Mouse (Mus musculus): Measurements from ENCODE around the gene Gxylt2.

DNA sequence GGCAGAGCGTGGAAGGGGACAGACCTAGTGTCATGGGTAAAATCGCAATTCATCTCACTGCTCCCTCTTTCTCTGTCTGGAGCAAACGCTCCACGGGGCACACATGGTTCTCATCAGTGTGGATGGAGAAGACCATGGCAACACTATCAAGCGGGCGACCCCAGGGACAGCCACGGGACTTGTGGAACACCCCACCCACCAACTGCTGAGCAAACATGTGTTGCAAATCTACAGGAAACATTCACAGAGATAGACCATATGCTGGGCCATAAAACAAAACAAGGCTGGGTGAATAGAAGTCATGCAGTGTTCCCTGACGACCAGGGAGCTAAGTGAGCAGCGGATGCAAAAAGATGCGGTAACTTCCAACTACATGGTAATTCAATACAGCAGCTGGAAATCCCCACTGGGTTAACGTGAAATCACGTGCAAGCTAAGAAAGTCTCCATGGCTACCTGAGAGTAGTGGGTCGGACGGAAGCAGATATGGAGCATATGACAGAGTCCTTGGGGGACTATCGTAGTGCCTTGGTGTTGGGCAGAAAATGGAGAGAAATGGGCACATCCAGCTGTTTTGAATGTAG is 71.5 kb downstream of the Gxylt2 start:
- TF ChIP-seq POLR2A (IDR thresholded peaks at IDR 0.05; ENCODE audit: insufficient read depth, low read length) (no peak), CTCF (IDR thresholded peaks at IDR 0.05; ENCODE audit: low read depth, low read length) (no peak)
